Mouse (Mus musculus) heart, adult 2 months (tissue): Measurements from ENCODE around the gene Nfatc3.

ENCODE experiments used
- CTCF ChIP-seq: fragments of 200-600 bp; IDR thresholded peaks from 2 replicates; pipeline ENCODE4 v1.8.1; 2022; ENCODE audit warnings: antibody characterized with exemption, mild to moderate bottlenecking, moderate library complexity
- EP300 ChIP-seq: fragments of 200-500 bp; IDR thresholded peaks from 2 replicates; pipeline ENCODE4 v1.6.1; 2011; ENCODE audit warnings: low read depth, low read length, control low read depth; ENCODE audit not compliant: insufficient read depth
- POLR2A ChIP-seq: fragments of 200-500 bp; IDR thresholded peaks from 2 replicates; pipeline ENCODE4 v1.6.1; 2011; ENCODE audit warnings: mild to moderate bottlenecking, low read depth, low read length, control low read depth; ENCODE audit not compliant: insufficient read depth

DNA sequence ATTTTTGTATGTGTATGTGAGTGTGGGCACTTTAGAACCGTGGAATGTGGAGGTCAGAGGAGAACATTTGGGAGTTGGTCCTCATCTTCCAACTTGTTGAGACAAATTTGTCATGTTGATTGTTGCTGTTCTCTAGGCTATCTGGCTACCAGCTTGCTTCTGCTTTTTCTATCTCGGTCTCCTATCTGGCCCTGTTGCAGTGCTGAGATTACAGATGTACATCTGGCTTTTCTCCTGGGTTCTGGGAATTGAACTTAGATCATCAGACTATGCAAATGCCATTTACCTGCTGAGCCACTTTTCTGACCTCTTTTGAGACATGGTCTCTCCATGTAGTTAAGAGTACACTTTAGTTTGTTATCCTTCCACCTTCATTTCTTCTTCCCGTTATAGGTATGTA, 114.9 kb downstream of the Nfatc3 start:
- no peak for TF ChIP-seq CTCF
- no peak for TF ChIP-seq POLR2A
- TF ChIP-seq EP300: no peak
